Mouse (Mus musculus) mature B cell (primary cell): Measurements from ENCODE around the gene Fgfr1op2.
"Not testable (repeated sequence)": the region's sequence is repeated elsewhere in the genome, so short reads cannot be mapped to it uniquely, and the experiment has no call there.

Experiments
- in situ Hi-C: fragments of 300-500 bp; cut with MboI; formaldehyde crosslinking; loops from 2 replicates; pipeline ENCODE4 v1.14.3; 2019

The Fgfr1op2 gene

GRCm38 (mm10) chr6:146576903-146577302, at the start of gene Fgfr1op2:
Fgfr1op2 (plus strand) TSS chr6:146577203.
- in situ Hi-C loops = no loop called here

- in situ Hi-C loops = no loop called here
Observed at GRCm38 (mm10) chr6:146527537-146527936, 49.5 kb upstream of the Fgfr1op2 start.

GRCm38 (mm10) chr6:146530363-146530762, 46.6 kb upstream of the Fgfr1op2 start:
- in situ Hi-C loops = no loop called here

- in situ Hi-C loops = no loop called here
Observed at GRCm38 (mm10) chr6:146530769-146531168, 46.2 kb upstream of the Fgfr1op2 start.

GRCm38 (mm10) chr6:146533146-146533545, 43.9 kb upstream of the Fgfr1op2 start:
- in situ Hi-C loops = no loop called here

- in situ Hi-C loops = no loop called here
Observed at GRCm38 (mm10) chr6:146535501-146535900, 41.5 kb upstream of the Fgfr1op2 start.

GRCm38 (mm10) chr6:146537111-146537510, 39.9 kb upstream of the Fgfr1op2 start:
- in situ Hi-C loops = no loop called here

GRCm38 (mm10) chr6:146538071-146538470, 38.9 kb upstream of the Fgfr1op2 start:
- in situ Hi-C loops = no loop called here

GRCm38 (mm10) chr6:146538661-146539060, 38.3 kb upstream of the Fgfr1op2 start:
- in situ Hi-C loops = no loop called here

GRCm38 (mm10) chr6:146540386-146540785, 36.6 kb upstream of the Fgfr1op2 start:
- in situ Hi-C loops = no loop called here

GRCm38 (mm10) chr6:146544622-146545021, 32.4 kb upstream of the Fgfr1op2 start:
- in situ Hi-C loops = no loop called here

- in situ Hi-C loops = no loop called here
Observed at GRCm38 (mm10) chr6:146545289-146545865, 31.6 kb upstream of the Fgfr1op2 start.

- in situ Hi-C loops = no loop called here
Observed at GRCm38 (mm10) chr6:146550421-146550820, 26.6 kb upstream of the Fgfr1op2 start.

GRCm38 (mm10) chr6:146551326-146551725, 25.7 kb upstream of the Fgfr1op2 start:
- in situ Hi-C loops = no loop called here

- in situ Hi-C loops = not testable (repeated sequence)
Observed at GRCm38 (mm10) chr6:146562461-146562860, 14.5 kb upstream of the Fgfr1op2 start.

- in situ Hi-C loops = no loop called here
Observed at GRCm38 (mm10) chr6:146572073-146572472, 4.9 kb upstream of the Fgfr1op2 start.

- in situ Hi-C loops = no loop called here
Observed at GRCm38 (mm10) chr6:146577310-146578109, 507 bp downstream of the Fgfr1op2 start, which contains the start of gene Ints13. Ints13 (minus strand) TSS chr6:146577835.

GRCm38 (mm10) chr6:146578111-146578531, 1.1 kb downstream of the Fgfr1op2 start:
- in situ Hi-C loops = no loop called here

- in situ Hi-C loops = no loop called here
Observed at GRCm38 (mm10) chr6:146578586-146578985, 1.6 kb downstream of the Fgfr1op2 start.

GRCm38 (mm10) chr6:146580381-146580926, 3.5 kb downstream of the Fgfr1op2 start:
- in situ Hi-C loops = no loop called here

GRCm38 (mm10) chr6:146583366-146584046, 6.5 kb downstream of the Fgfr1op2 start:
- in situ Hi-C loops = no loop called here

GRCm38 (mm10) chr6:146585134-146585533, 8.1 kb downstream of the Fgfr1op2 start:
- in situ Hi-C loops = no loop called here
